Mouse (Mus musculus): ENCODE results near the gene Crk. TPM values are rescaled to one million over a fixed set of nuclear protein-coding genes. Genes with fewer than 3 reads are reported as not detected.
"Not testable (repeated sequence)": the region's sequence is repeated elsewhere in the genome, so short reads cannot be mapped to it uniquely, and the experiment has no call there.

The Crk gene
- polyA plus RNA-seq, 1 experiment from 2014 or later: 53.6 TPM

GRCm38 (mm10) chr11:75700557-75700956 is 21.5 kb downstream of the Crk start:
- WGBS (ENCODE audit: insufficient replicate concordance): 88% methylated on average over 5 of the region's 5 CpGs
- H3K36me3 ChIP-seq: peaks cover 98% of the 10 kb centered on the region
- H3K4me2 ChIP-seq: no peak overlapping the region
- ATAC-seq: no peak
- H3K9me3 ChIP-seq (replicated peaks): no peaks in the 10 kb centered on the region
- no peak overlapping the region for H3K9ac ChIP-seq
- H3K27me3 ChIP-seq (replicated peaks): no peaks in the 10 kb centered on the region
- no peak overlapping the region for H3K4me3 ChIP-seq
- no peaks in the 10 kb centered on the region for H3K4me1 ChIP-seq
- H3K27ac ChIP-seq: no peak overlapping the region

- Histone ChIP-seq H3K4me1 (no peaks in the 10 kb centered on the region), H3K4me2 (no peak overlapping the region), H3K4me3 (no peak overlapping the region), H3K27ac (no peak overlapping the region), H3K9ac (no peak overlapping the region), H3K36me3 (peaks cover 94% of the 10 kb centered on the region), H3K9me3 (replicated peaks) (no peaks in the 10 kb centered on the region), H3K27me3 (replicated peaks) (no peaks in the 10 kb centered on the region)
- 85% methylated on average over 6 of the region's 6 CpGs for WGBS (ENCODE audit: insufficient replicate concordance)
- no peak for ATAC-seq
These were observed 23.7 kb downstream of the Crk start for GRCm38 (mm10) chr11:75702761-75703160.

- no peak overlapping the region for H3K9ac ChIP-seq
- H3K36me3 ChIP-seq: peaks cover 87% of the 10 kb centered on the region
- no peak for ATAC-seq
- no peak overlapping the region for H3K4me2 ChIP-seq
- no peaks in the 10 kb centered on the region for H3K27me3 ChIP-seq (replicated peaks)
- no peaks in the 10 kb centered on the region for H3K4me1 ChIP-seq
- H3K27ac ChIP-seq: no peak overlapping the region
- H3K9me3 ChIP-seq (replicated peaks): no peaks in the 10 kb centered on the region
- H3K4me3 ChIP-seq: no peak overlapping the region
- WGBS (ENCODE audit: insufficient replicate concordance): 89% methylated on average over 2 of the region's 2 CpGs
These were observed 24.7 kb downstream of the Crk start for GRCm38 (mm10) chr11:75703748-75704147.

GRCm38 (mm10) chr11:75713949-75714348 is 34.9 kb downstream of the Crk start:
- WGBS (ENCODE audit: insufficient replicate concordance): 64% methylated on average over 1 of the region's 1 CpGs
- Histone ChIP-seq H3K9ac (no peak overlapping the region), H3K27ac (no peak overlapping the region), H3K27me3 (replicated peaks) (no peaks in the 10 kb centered on the region), H3K9me3 (replicated peaks) (no peaks in the 10 kb centered on the region), H3K4me3 (no peak overlapping the region), H3K4me1 (peaks cover 4% of the 10 kb centered on the region; the same call in 1 of the 2 replicates), H3K4me2 (no peak overlapping the region), H3K36me3 (no peaks in the 10 kb centered on the region)
- no peak for ATAC-seq

GRCm38 (mm10) chr11:75715556-75715955 is 36.5 kb downstream of the Crk start:
- no peak overlapping the region for H3K4me2 ChIP-seq
- no peak for ATAC-seq

GRCm38 (mm10) chr11:75716661-75717325 is 37.7 kb downstream of the Crk start:
- peaks cover 4% of the 10 kb centered on the region; the same call in 1 of the 2 replicates for H3K4me1 ChIP-seq
- H3K4me2 ChIP-seq: no peak overlapping the region
- no peaks in the 10 kb centered on the region for H3K36me3 ChIP-seq
- no peaks in the 10 kb centered on the region for H3K27me3 ChIP-seq (replicated peaks)
- H3K27ac ChIP-seq: no peak overlapping the region
- no peak for ATAC-seq
- 76% methylated on average over 8 of the region's 8 CpGs for whole genome bisulfite sequencing (ENCODE audit: insufficient replicate concordance)
- 0 out of 2 replicates have a peak, but pooled peaks cover 4% of the 10 kb centered on the region for H3K9me3 ChIP-seq (replicated peaks)
- no peak overlapping the region for H3K4me3 ChIP-seq
- H3K9ac ChIP-seq: no peak overlapping the region

More at GRCm38 (mm10) chr11:75715556-75715955, 36.5 kb downstream of the Crk start:
- Histone ChIP-seq H3K4me3 (no peak overlapping the region), H3K4me1 (peaks cover 4% of the 10 kb centered on the region; the same call in 1 of the 2 replicates), H3K27me3 (replicated peaks) (no peaks in the 10 kb centered on the region), H3K27ac (no peak overlapping the region), H3K9ac (no peak overlapping the region), H3K9me3 (replicated peaks) (no peaks in the 10 kb centered on the region), H3K36me3 (no peaks in the 10 kb centered on the region)
- 48% methylated on average over 12 of the region's 12 CpGs for WGBS (ENCODE audit: insufficient replicate concordance)

GRCm38 (mm10) chr11:75722339-75722738 is 43.3 kb downstream of the Crk start:
- Histone ChIP-seq H3K4me2 (no peak overlapping the region), H3K27me3 (replicated peaks) (no peaks in the 10 kb centered on the region), H3K4me1 (no peaks in the 10 kb centered on the region), H3K9ac (no peak overlapping the region), H3K36me3 (no peaks in the 10 kb centered on the region), H3K27ac (no peak overlapping the region), H3K4me3 (no peak overlapping the region), H3K9me3 (replicated peaks) (0 out of 2 replicates have a peak, but pooled peaks cover 4% of the 10 kb centered on the region)
- 32% methylated on average over 4 of the region's 4 CpGs for WGBS (ENCODE audit: insufficient replicate concordance)
- ATAC-seq: no peak

- WGBS (ENCODE audit: insufficient replicate concordance): 46% methylated on average over 2 of the region's 2 CpGs
- Histone ChIP-seq H3K4me2 (no peak overlapping the region), H3K27ac (no peak overlapping the region), H3K36me3 (no peaks in the 10 kb centered on the region), H3K9ac (no peak overlapping the region), H3K9me3 (replicated peaks) (no peaks in the 10 kb centered on the region), H3K27me3 (replicated peaks) (no peaks in the 10 kb centered on the region), H3K4me1 (peaks cover 13% of the 10 kb centered on the region), H3K4me3 (no peak overlapping the region)
- no peak for ATAC-seq
These were observed 48.1 kb downstream of the Crk start for GRCm38 (mm10) chr11:75727168-75727567.

GRCm38 (mm10) chr11:75727659-75728058 is 48.6 kb downstream of the Crk start:
- not testable (repeated sequence) for H3K27ac ChIP-seq; H3K4me3 ChIP-seq; H3K27me3 ChIP-seq (replicated peaks); ATAC-seq; H3K9ac ChIP-seq; H3K9me3 ChIP-seq (replicated peaks); H3K4me2 ChIP-seq; H3K36me3 ChIP-seq
- WGBS (ENCODE audit: insufficient replicate concordance): 80% methylated on average over 6 of the region's 6 CpGs
- H3K4me1 ChIP-seq: peaks cover 17% of the 10 kb centered on the region

GRCm38 (mm10) chr11:75732434-75733226 is 53.6 kb downstream of the Crk start, which contains the start of gene Ywhae:
Gene Ywhae (plus strand): TSS chr11:75732869.
- peak within 1 kb of the TSS; percentile 87 for H3K9ac ChIP-seq
- peak within 1 kb of the TSS; percentile 91 for H3K4me3 ChIP-seq
- H3K27ac ChIP-seq: peak within 1 kb of the TSS; percentile 90
- peak within 1 kb of the TSS; percentile 95 for H3K4me2 ChIP-seq
- no peaks in the 10 kb centered on the region for H3K27me3 ChIP-seq (replicated peaks)
- H3K9me3 ChIP-seq (replicated peaks): no peaks in the 10 kb centered on the region
- peaks cover 53% of the 10 kb centered on the region for H3K4me1 ChIP-seq
- peaks cover 16% of the 10 kb centered on the region for H3K36me3 ChIP-seq
- peak; percentile 93 for ATAC-seq
- under 1% methylated on average over 76 of the region's 76 CpGs for WGBS (ENCODE audit: insufficient replicate concordance)

GRCm38 (mm10) chr11:75733227-75733940 is 54.3 kb downstream of the Crk start:
- peak; percentile 60 for ATAC-seq
- peak overlapping the region; percentile 90 for H3K27ac ChIP-seq
- peak overlapping the region; percentile 91 for H3K4me3 ChIP-seq
- under 1% methylated on average over 49 of the region's 52 CpGs for WGBS (ENCODE audit: insufficient replicate concordance)
- no peaks in the 10 kb centered on the region for H3K9me3 ChIP-seq (replicated peaks)
- H3K27me3 ChIP-seq (replicated peaks): no peaks in the 10 kb centered on the region
- H3K4me1 ChIP-seq: peaks cover 61% of the 10 kb centered on the region
- peak overlapping the region; percentile 95 for H3K4me2 ChIP-seq
- H3K9ac ChIP-seq: peak overlapping the region; percentile 87
- peaks cover 24% of the 10 kb centered on the region for H3K36me3 ChIP-seq
